Mouse (Mus musculus) embryonic fibroblast, embryonic 13.5 days (primary cell): ENCODE measurements around the gene Prkaa1.

ENCODE experiments used
- CTCF ChIP-seq: IDR thresholded peaks from 2 replicates; pipeline ENCODE4 v1.5.1; 2011; ENCODE audit warnings: mild to moderate bottlenecking, control low read depth, low read length, moderate library complexity, borderline replicate concordance; ENCODE audit not compliant: insufficient read depth
- POLR2A ChIP-seq: IDR thresholded peaks from 2 replicates; pipeline ENCODE4 v1.6.1; 2011; ENCODE audit warnings: low read depth, mild to moderate bottlenecking, control low read depth, low read length, moderate library complexity

- TF ChIP-seq CTCF (no peak), POLR2A (no peak)
Measured at GRCm38 (mm10) chr15:5157386-5157785, 13.7 kb downstream of the Prkaa1 start.
